Mouse (Mus musculus) bone marrow, adult 2 months (tissue): ENCODE measurements around the gene Slirp. TPM values are rescaled to one million over a fixed set of nuclear protein-coding genes. Genes with fewer than 3 reads are reported as not detected.

Experiments
- H3K27ac ChIP-seq: fragments of 200-500 bp; 2 replicates; pipeline ENCODE4 v1.5.1; 2012; ENCODE audit warnings: low read depth, mild to moderate bottlenecking, control low read depth, inconsistent platforms, low read length; ENCODE audit not compliant: control insufficient read depth, poor library complexity, insufficient read depth
- H3K4me1 ChIP-seq: fragments of 200-500 bp; 2 replicates; pipeline ENCODE4 v1.6.1; 2011; ENCODE audit warnings: low read length; ENCODE audit not compliant: control insufficient read depth, insufficient read depth
- H3K4me3 ChIP-seq: fragments of 200-500 bp; replicated peaks from 2 replicates; pipeline ENCODE3; 2011; ENCODE audit warnings: mild to moderate bottlenecking, low read depth, low read length, control low read depth; ENCODE audit not compliant: control insufficient read depth
- CTCF ChIP-seq: fragments of 200-500 bp; IDR thresholded peaks from 2 replicates; pipeline ENCODE4 v1.5.1; 2011; ENCODE audit warnings: low read length, control low read depth; ENCODE audit not compliant: control insufficient read depth, insufficient read depth
- POLR2A ChIP-seq: fragments of 200-500 bp; IDR thresholded peaks from 2 replicates; pipeline ENCODE4 v1.6.1; 2011; ENCODE audit warnings: low read depth, mild to moderate bottlenecking, control low read depth, low read length, borderline replicate concordance; ENCODE audit not compliant: control insufficient read depth
- WGBS: fragments of 180-500 bp; shearing (Covaris S2); methylation state at CpG from one replicate; pipeline ENCODE4 v1.1.7; 2018; 5-methylcytosine and 5-hydroxymethylcytosine counted together
- polyA plus RNA-seq: library from polyadenylated mRNA; stranded (reverse); fragments of >200 nt; gene quantifications from 2 replicates; pipeline ENCODE4 v1.2.4, GENCODE M21; 2011; ENCODE audit warnings: low replicate concordance; ENCODE audit not compliant: missing spikeins, insufficient read depth, insufficient read length

Slirp gene
- 67.6 and 160 TPM in 2 replicates for polyA plus RNA-seq

GRCm38 (mm10) chr12:87443700-87444122 is at the start of gene Slirp, which contains the start of gene Alkbh1:
TSS of gene Slirp (plus strand) at chr12:87443896.
TSS of gene Alkbh1 (minus strand) at chr12:87444017.
- no peak for TF ChIP-seq CTCF
- peak; percentile 67; the same call in 1 of the 2 replicates for TF ChIP-seq POLR2A
- WGBS = under 1% methylated on average over 28 of the region's 28 CpGs
- H3K4me1 ChIP-seq = peaks cover 1% of the 10 kb centered on the region; the same call in 1 of the 2 replicates
- H3K4me3 ChIP-seq = peak within 1 kb of the TSS; percentile 84
- H3K27ac ChIP-seq = peak within 1 kb of the TSS; percentile 12; the same call in 1 of the 2 replicates

- TF ChIP-seq CTCF = no peak
- Histone ChIP-seq H3K4me3 (no peak overlapping the region), H3K27ac (no peak overlapping the region), H3K4me1 (peaks cover 2% of the 10 kb centered on the region; the same call in 1 of the 2 replicates)
- 85% methylated on average over 6 of the region's 6 CpGs for WGBS
Measured at GRCm38 (mm10) chr12:87394316-87394715, 49.4 kb upstream of the Slirp start.

DNA sequence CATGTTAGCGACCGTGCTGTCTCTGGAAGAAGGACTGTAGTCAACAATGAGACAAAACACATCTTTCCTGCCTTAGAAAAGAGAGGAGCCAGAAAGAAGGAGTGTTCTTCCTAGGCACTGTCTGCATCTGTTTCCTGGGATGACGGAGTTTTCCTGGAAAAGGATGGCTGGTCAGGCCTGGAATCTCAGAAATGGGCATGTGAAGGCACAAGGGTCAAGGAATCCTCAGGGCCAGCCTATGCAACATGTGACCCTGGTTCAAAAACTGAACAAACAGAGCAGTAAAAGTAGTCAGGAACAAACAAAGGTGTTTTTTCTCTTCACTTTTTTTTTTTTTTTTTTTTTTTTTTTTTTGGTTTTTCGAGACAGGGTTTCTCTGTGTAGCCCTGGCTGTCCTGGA is 46.6 kb upstream of the Slirp start:
- Histone ChIP-seq H3K4me3 (no peak overlapping the region), H3K4me1 (peaks cover 2% of the 10 kb centered on the region; the same call in 1 of the 2 replicates), H3K27ac (no peak overlapping the region)
- 72% methylated on average over 4 of the region's 4 CpGs for WGBS
- TF ChIP-seq POLR2A = no peak
- no peak for TF ChIP-seq CTCF

DNA sequence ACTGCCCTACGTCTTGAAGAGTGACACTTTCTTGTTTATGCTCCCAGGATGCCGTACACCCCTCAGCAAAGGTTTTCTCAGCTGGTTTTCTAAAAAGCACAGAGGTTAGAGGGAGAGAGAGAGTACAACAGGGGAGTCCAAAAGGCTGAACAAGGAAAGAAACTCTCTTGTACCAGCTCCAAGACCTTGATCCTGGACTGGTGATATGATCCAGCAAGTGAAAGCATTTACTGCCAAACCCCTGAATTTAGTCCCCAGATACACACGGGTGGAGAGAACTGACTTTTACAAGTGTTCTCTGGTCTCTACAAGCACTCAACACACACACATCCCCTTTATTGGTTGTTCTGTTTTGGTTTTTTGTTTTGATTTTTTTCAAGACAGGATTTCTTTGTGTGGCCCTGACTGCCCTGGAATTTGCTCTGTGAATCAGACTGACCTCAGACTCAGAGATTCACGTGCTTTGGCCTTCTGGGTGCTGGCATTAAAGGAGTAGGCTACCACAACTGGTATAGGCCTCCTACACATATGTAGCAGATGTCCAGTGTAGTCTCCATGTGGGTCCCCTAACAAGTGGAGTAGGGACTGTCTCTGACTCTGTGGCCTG is 45.8 kb upstream of the Slirp start:
- H3K4me1 ChIP-seq = peaks cover 2% of the 10 kb centered on the region; the same call in 1 of the 2 replicates
- no peak for TF ChIP-seq CTCF
- no peak for TF ChIP-seq POLR2A
- 87% methylated on average over 4 of the region's 4 CpGs for WGBS
- H3K4me3 ChIP-seq = no peak overlapping the region
- H3K27ac ChIP-seq = no peak overlapping the region

DNA sequence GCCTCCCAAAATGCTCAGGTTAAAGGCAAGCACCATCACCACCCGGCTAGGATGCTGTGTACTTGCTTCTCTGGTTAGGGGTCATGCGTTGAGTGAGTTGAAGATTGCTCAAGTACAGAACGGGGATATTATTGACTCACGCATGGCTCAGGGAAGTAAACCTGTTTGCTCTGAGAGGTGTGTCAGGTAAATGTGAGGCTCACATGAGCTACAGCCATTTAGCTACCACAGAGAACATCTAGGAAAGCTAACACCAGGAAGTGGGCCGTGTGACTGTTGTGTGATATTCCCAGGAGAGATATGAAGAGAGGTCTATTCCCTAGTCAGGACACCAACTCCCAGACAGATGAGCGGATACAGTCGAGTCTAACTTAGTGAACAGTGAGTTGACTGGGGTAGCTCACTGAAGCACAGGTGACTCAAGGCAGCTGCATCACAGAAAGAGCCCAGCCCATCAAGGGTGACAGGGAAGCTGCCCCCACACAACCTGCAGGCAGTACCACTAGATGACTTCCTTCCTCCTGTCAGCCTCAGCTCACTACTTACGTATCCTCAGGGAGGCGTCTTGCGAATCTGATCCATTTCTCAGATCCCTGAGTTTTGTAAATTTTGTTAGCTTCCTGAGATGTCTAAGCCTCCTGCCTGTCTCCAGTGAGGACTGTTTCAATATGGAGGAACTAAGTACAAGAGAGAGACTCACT is 44.4 kb upstream of the Slirp start:
- 51% methylated on average over 10 of the region's 10 CpGs for WGBS
- Histone ChIP-seq H3K4me3 (no peak overlapping the region), H3K27ac (no peak overlapping the region), H3K4me1 (no peaks in the 10 kb centered on the region; the same call in 1 of the 2 replicates)
- TF ChIP-seq CTCF = no peak
- no peak for TF ChIP-seq POLR2A

- TF ChIP-seq CTCF = no peak
- no peak for TF ChIP-seq POLR2A
- WGBS = 81% methylated on average over 6 of the region's 6 CpGs
- H3K27ac ChIP-seq = no peak overlapping the region
- H3K4me3 ChIP-seq = no peak overlapping the region
- no peaks in the 10 kb centered on the region; the same call in 1 of the 2 replicates for H3K4me1 ChIP-seq
Measured at GRCm38 (mm10) chr12:87401883-87402282, 41.8 kb upstream of the Slirp start.

GRCm38 (mm10) chr12:87405165-87405564 is 38.5 kb upstream of the Slirp start:
- no peak overlapping the region for H3K4me3 ChIP-seq
- TF ChIP-seq POLR2A = no peak
- TF ChIP-seq CTCF = no peak
- no peak overlapping the region for H3K27ac ChIP-seq
- 64% methylated on average over 4 of the region's 4 CpGs for WGBS
- H3K4me1 ChIP-seq = no peaks in the 10 kb centered on the region; the same call in 1 of the 2 replicates

- no peak for TF ChIP-seq CTCF
- TF ChIP-seq POLR2A = no peak
- Histone ChIP-seq H3K27ac (no peak overlapping the region), H3K4me3 (no peak overlapping the region), H3K4me1 (no peaks in the 10 kb centered on the region)
- WGBS = 44% methylated on average over 3 of the region's 3 CpGs
Measured at GRCm38 (mm10) chr12:87405721-87406120, 38.0 kb upstream of the Slirp start.
